Mouse (Mus musculus): ENCODE results near the gene Klk15.
A peak's percentile ranks its signal among the peaks of the same experiment; 100 is the strongest.
"Not testable (repeated sequence)": the region's sequence is repeated elsewhere in the genome, so short reads cannot be mapped to it uniquely, and the experiment has no call there.

Gene Klk15

GRCm38 (mm10) chr7:43933440-43933839, at the start of gene Klk15:
TSS of gene Klk15 (plus strand) at chr7:43933740.
- DNase-seq, result no peak

GRCm38 (mm10) chr7:43891365-43891764, 42.2 kb upstream of the Klk15 start:
- DNase-seq, result no peak

GRCm38 (mm10) chr7:43891788-43892187, 41.8 kb upstream of the Klk15 start:
- no peak for DNase-seq

GRCm38 (mm10) chr7:43894836-43895235, 38.7 kb upstream of the Klk15 start:
- peak; percentile 41 for DNase-seq

GRCm38 (mm10) chr7:43914821-43915220, 18.7 kb upstream of the Klk15 start:
- DNase-seq, result no peak

GRCm38 (mm10) chr7:43918426-43918825, 15.1 kb upstream of the Klk15 start:
- DNase-seq, result no peak

- DNase-seq, result no peak
Observed at GRCm38 (mm10) chr7:43918871-43919270, 14.7 kb upstream of the Klk15 start.

GRCm38 (mm10) chr7:43919559-43920451, 13.7 kb upstream of the Klk15 start:
- DNase-seq, result peak; percentile 9

GRCm38 (mm10) chr7:43920582-43920981, 13.0 kb upstream of the Klk15 start:
- no peak for DNase-seq

- no peak for DNase-seq
Observed at GRCm38 (mm10) chr7:43921087-43921486, 12.5 kb upstream of the Klk15 start.

GRCm38 (mm10) chr7:43921941-43922340, 11.6 kb upstream of the Klk15 start:
- DNase-seq, result no peak

GRCm38 (mm10) chr7:43925985-43926384, 7.6 kb upstream of the Klk15 start:
- no peak for DNase-seq

- peak; percentile 1 for DNase-seq
Observed at GRCm38 (mm10) chr7:43928521-43928920, 5.0 kb upstream of the Klk15 start.

GRCm38 (mm10) chr7:43932337-43932736, 1.2 kb upstream of the Klk15 start:
- DNase-seq, result no peak

GRCm38 (mm10) chr7:43934747-43935146, 1.2 kb downstream of the Klk15 start:
- DNase-seq, result no peak

GRCm38 (mm10) chr7:43936551-43936950, 3.0 kb downstream of the Klk15 start:
- no peak for DNase-seq

- not testable (repeated sequence) for DNase-seq
Observed at GRCm38 (mm10) chr7:43942293-43942692, 8.8 kb downstream of the Klk15 start.

GRCm38 (mm10) chr7:43944727-43945264, 11.3 kb downstream of the Klk15 start:
- DNase-seq, result no peak

- DNase-seq, result no peak
Observed at GRCm38 (mm10) chr7:43950364-43950763, 16.8 kb downstream of the Klk15 start, which contains the start of gene Klk1b8. TSS of gene Klk1b8 (plus strand) at chr7:43950664.

- DNase-seq, result no peak
Observed at GRCm38 (mm10) chr7:43952703-43953102, 19.2 kb downstream of the Klk15 start.

- DNase-seq, result no peak
Observed at GRCm38 (mm10) chr7:43966451-43966850, 32.9 kb downstream of the Klk15 start, which contains the start of gene Klk1b1. TSS of gene Klk1b1 (plus strand) at chr7:43966751.

GRCm38 (mm10) chr7:43967058-43967457, 33.5 kb downstream of the Klk15 start:
- DNase-seq, result no peak

- DNase-seq, result no peak
Observed at GRCm38 (mm10) chr7:43967612-43968011, 34.1 kb downstream of the Klk15 start.

- DNase-seq, result not testable (repeated sequence)
Observed at GRCm38 (mm10) chr7:43975761-43976160, 42.2 kb downstream of the Klk15 start, which contains the start of gene Klk1b9. TSS of gene Klk1b9 (plus strand) at chr7:43976061.

All from cerebellum, adult 11 months (tissue).